Mouse (Mus musculus) cortical plate, adult 2 months (tissue): Measurements from ENCODE around the gene Lgals12.

ENCODE experiments used
- CTCF ChIP-seq: fragments of 200-500 bp; IDR thresholded peaks from 2 replicates; pipeline ENCODE4 v1.5.1; 2011; ENCODE audit warnings: mild to moderate bottlenecking, control low read depth, low read length; ENCODE audit not compliant: insufficient read depth; ENCODE audit errors: extremely low read depth
- POLR2A ChIP-seq: fragments of 200-500 bp; IDR thresholded peaks from 2 replicates; pipeline ENCODE4 v1.6.1; 2011; ENCODE audit warnings: mild to moderate bottlenecking, low read length, control low read depth; ENCODE audit not compliant: insufficient read depth; ENCODE audit errors: extremely low read depth

DNA sequence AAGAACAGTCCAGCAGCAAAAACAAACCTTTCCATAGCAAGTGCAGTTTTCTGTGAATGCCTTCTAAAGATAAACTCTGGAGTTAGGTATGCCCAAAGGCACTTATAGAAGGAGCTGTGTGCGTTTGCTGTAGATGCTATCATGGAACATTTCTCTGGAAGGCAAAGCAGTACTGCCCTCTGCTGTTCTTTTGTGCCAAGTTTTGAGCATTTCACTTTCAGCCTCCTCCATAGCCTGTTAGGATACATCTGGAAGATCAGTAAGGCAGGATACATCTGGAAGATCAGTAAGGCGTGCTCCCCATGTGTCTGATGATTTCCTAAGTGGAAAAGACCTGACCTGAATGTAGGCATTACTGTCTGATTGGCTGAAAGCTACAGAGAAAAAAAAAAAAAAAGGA is 11.5 kb downstream of the Lgals12 start:
- TF ChIP-seq CTCF = peak; percentile 83
- no peak for TF ChIP-seq POLR2A
